Comparison of ENCODE assay signal across 8 mouse cellular contexts in the genomic region with DNA sequence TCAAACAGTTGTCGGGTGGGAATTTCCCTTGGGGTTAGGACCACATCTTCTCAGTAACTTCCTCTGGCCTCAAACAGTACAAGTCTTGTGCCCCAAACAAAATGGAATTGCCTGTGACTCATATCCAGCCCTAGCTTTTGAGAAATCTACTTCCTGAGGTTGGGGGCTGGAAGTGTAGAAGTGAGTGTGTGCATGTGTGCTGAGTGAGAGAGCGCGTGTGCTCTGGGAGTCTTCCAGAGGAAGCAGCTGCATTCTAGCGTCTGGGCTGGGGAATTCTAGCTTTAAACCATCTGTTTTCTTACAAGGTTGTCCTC. TPM values are rescaled to one million over a fixed set of nuclear protein-coding genes. Genes with fewer than 3 reads are reported as not detected.
DNase-seq lines count a peak whose midpoint lies in the region; ATAC-seq lines count a peak whose summit lies in the region.

No protein-coding gene starts in this region.

- ATAC-seq in frontal cortex, adult (ENCODE audit: low TSS enrichment): peak; percentile 82
- peak; percentile 73 for ATAC-seq in inflammation-experienced regulatory T-cells, adult 6 months

- DNase-seq in frontal cortex, postnatal 25 days (ENCODE audit: low spot score in 2 of 2): no peak
- DNase-seq in T-cell, adult 2 months (ENCODE audit: low spot score): peak; percentile 70
- peak; percentile 33 to 38 for DNase-seq in lung, postnatal 4 days
- DNase-seq in urinary bladder, postnatal 36 days (ENCODE audit: low spot score in 2 of 2): no peak
- no peak for DNase-seq in urinary bladder, postnatal 14 days (ENCODE audit: low spot score)
- DNase-seq in layer of hippocampus, adult 8-10 months (ENCODE audit: low spot score in 2 of 2): no peak

RNA-seq across cellular contexts. Expression of gene Kcnip1, which starts 17.9 kb away (rescaled TPM):
- under 1 TPM in 1 of 3 experiments, not detected in 2; 0.58 TPM for polyA plus RNA-seq in inflammation-experienced regulatory T-cells, adult 6 months (2017; shearing (Covaris generic))
- total RNA-seq in layer of hippocampus, adult 8-10 months (2022): 10 to 100 TPM; 17.4 to 21.0 (median 18.9) TPM

RNA-seq across cellular contexts. Expression of gene Lcp2, which starts 35.9 kb away (rescaled TPM):
- polyA plus RNA-seq in inflammation-experienced regulatory T-cells, adult 6 months (2017; shearing (Covaris generic)): 100 to 1,000 TPM; 451 to 581 (median 480) TPM
- 1 to 10 TPM; 3.0 to 9.8 (median 6.4) TPM for total RNA-seq in layer of hippocampus, adult 8-10 months (2022)

RNA-seq across cellular contexts. Expression of gene Kcnmb1, which starts 48.0 kb away (rescaled TPM):
- polyA plus RNA-seq in inflammation-experienced regulatory T-cells, adult 6 months (2017; shearing (Covaris generic)): 1 to 10 TPM in 1 of 3 experiments, under 1 TPM in 2; 0.53 to 1.6 (median 0.66) TPM
- total RNA-seq in layer of hippocampus, adult 8-10 months (2022): under 1 TPM; 0.40 to 0.47 (median 0.44) TPM

Comparison
In these comparisons a context has a peak if more than half of its experiments do, and no peak if none do; other contexts are left out.
1. DNase-seq: peak in T-cell, adult 2 months (single experiment) and lung, postnatal 4 days (2 of 2); none in frontal cortex, postnatal 25 days (0 of 2), urinary bladder, postnatal 36 days (0 of 2), urinary bladder, postnatal 14 days (single experiment) and layer of hippocampus, adult 8-10 months (0 of 2).